Mouse (Mus musculus) heart, adult 2 months (tissue): ENCODE data around the gene Fpr1. TPM values are rescaled to one million over a fixed set of nuclear protein-coding genes. Genes with fewer than 3 reads are reported as not detected.
A peak's percentile ranks its signal among the peaks of the same experiment; 100 is the strongest.

Experiments
- DNase-seq, 2 experiments: peaks; one replicate each; pipeline ENCODE4 v3.0.0; 2021
- H3K27ac ChIP-seq: fragments of 200-600 bp; 2 replicates; pipeline ENCODE4 v1.8.1; 2022
- H3K27me3 ChIP-seq: fragments of 200-500 bp; 2 replicates; pipeline ENCODE4 v1.6.1; 2012; ENCODE audit warnings: mild to moderate bottlenecking, low read length, inconsistent platforms, mixed read lengths; ENCODE audit not compliant: control insufficient read depth, insufficient read depth
- H3K36me3 ChIP-seq: fragments of 200-500 bp; 2 replicates; pipeline ENCODE4 v1.6.1; 2012; ENCODE audit warnings: low read length, inconsistent platforms; ENCODE audit not compliant: control insufficient read depth, insufficient read depth
- H3K4me1 ChIP-seq: fragments of 200-500 bp; 2 replicates; pipeline ENCODE4 v1.6.1; 2011; ENCODE audit warnings: low read length; ENCODE audit not compliant: control insufficient read depth, insufficient read depth
- H3K4me3 ChIP-seq: fragments of 200-600 bp; 2 replicates; pipeline ENCODE4 v1.8.1; 2022
- H3K79me2 ChIP-seq: fragments of 200-500 bp; replicated peaks from 2 replicates; pipeline ENCODE4 v1.6.1; 2012; ENCODE audit warnings: mild to moderate bottlenecking, inconsistent platforms, low read length, moderate library complexity, mixed read lengths; ENCODE audit not compliant: control insufficient read depth, insufficient read depth
- H3K9ac ChIP-seq: fragments of 200-500 bp; 2 replicates; pipeline ENCODE4 v1.6.1; 2012; ENCODE audit warnings: low read depth, mild to moderate bottlenecking, control low read depth, inconsistent platforms, low read length, mixed read lengths
- CTCF ChIP-seq: fragments of 200-600 bp; IDR thresholded peaks from 2 replicates; pipeline ENCODE4 v1.8.1; 2022; ENCODE audit warnings: antibody characterized with exemption, mild to moderate bottlenecking, moderate library complexity
- EP300 ChIP-seq: fragments of 200-500 bp; IDR thresholded peaks from 2 replicates; pipeline ENCODE4 v1.6.1; 2011; ENCODE audit warnings: low read depth, low read length, control low read depth; ENCODE audit not compliant: insufficient read depth
- POLR2A ChIP-seq: fragments of 200-500 bp; IDR thresholded peaks from 2 replicates; pipeline ENCODE4 v1.6.1; 2011; ENCODE audit warnings: mild to moderate bottlenecking, low read depth, low read length, control low read depth; ENCODE audit not compliant: insufficient read depth
- WGBS: fragments of 180-500 bp; shearing (Covaris S2); methylation state at CpG from one replicate; pipeline ENCODE4 v1.1.7; 2018; 5-methylcytosine and 5-hydroxymethylcytosine counted together
- intact Hi-C: fragments of 180-260 bp; cut with DNase I; formaldehyde crosslinking; loops from one replicate; pipeline ENCODE4 v1.15.1; 2025
- polyA plus RNA-seq: library from polyadenylated mRNA; depleted of rRNA; stranded (reverse); fragments of >200 nt; gene quantifications from 2 replicates; pipeline ENCODE4 v1.2.3, GENCODE M21; 2012
- total RNA-seq, 2 experiments: library from RNA; stranded (reverse); gene quantifications; 2 replicates each; pipeline ENCODE4 v1.2.3; 2021

Fpr1 gene
- total and polyA plus RNA-seq, 3 experiments: 0.66 TPM; not detected in 2

DNA sequence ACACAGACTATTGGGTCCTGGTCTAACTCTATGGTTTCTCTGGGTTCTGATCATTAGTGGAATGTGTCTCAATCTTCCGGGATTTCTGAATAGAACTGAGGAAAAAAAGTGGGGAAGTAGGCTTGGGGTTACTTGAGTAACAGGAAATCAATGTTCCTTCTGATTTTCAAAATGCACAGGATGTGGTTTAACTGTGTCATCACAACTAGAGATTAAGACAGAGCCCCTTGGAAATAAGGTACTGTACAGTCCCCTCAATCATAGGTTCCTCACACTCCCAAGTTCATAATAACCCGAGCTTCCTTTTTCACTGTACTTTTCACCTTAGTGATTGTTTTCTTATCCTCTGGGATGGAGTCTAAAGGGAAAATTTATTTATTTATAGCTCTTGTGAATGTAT, 12.0 kb downstream of the Fpr1 start:
- Histone ChIP-seq H3K4me1 (no peaks in the 10 kb centered on the region), H3K36me3 (no peaks in the 10 kb centered on the region), H3K27ac (no peak overlapping the region), H3K27me3 (no peaks in the 10 kb centered on the region), H3K9ac (no peak overlapping the region), H3K4me3 (no peak overlapping the region), H3K79me2 (no peaks in the 10 kb centered on the region)
- intact Hi-C loops: no loop called here
- TF ChIP-seq EP300 (no peak), CTCF (no peak), POLR2A (no peak)
- WGBS: 60% methylated on average over 2 of the region's 2 CpGs
- no peak for DNase-seq

GRCm38 (mm10) chr17:17870892-17871550, 12.7 kb downstream of the Fpr1 start:
- no peaks in the 10 kb centered on the region for H3K27me3 ChIP-seq
- WGBS: 71% methylated on average over 2 of the region's 2 CpGs
- no peak for DNase-seq
- intact Hi-C loops: no loop called here
- no peak overlapping the region for H3K27ac ChIP-seq
- no peak for TF ChIP-seq EP300
- H3K79me2 ChIP-seq: no peaks in the 10 kb centered on the region
- H3K36me3 ChIP-seq: no peaks in the 10 kb centered on the region
- H3K9ac ChIP-seq: no peak overlapping the region
- H3K4me1 ChIP-seq: no peaks in the 10 kb centered on the region
- H3K4me3 ChIP-seq: no peak overlapping the region

- H3K36me3 ChIP-seq: no peaks in the 10 kb centered on the region
- H3K27ac ChIP-seq: no peak overlapping the region
- WGBS: 73% methylated on average over 11 of the region's 11 CpGs
- peak in 1 of 2 experiments; percentile 21 for DNase-seq
- H3K27me3 ChIP-seq: no peaks in the 10 kb centered on the region
- intact Hi-C loops: no loop called here
- no peak overlapping the region for H3K9ac ChIP-seq
- TF ChIP-seq EP300: no peak
- TF ChIP-seq POLR2A: no peak
- no peak for TF ChIP-seq CTCF
- H3K79me2 ChIP-seq: no peaks in the 10 kb centered on the region
- H3K4me1 ChIP-seq: no peaks in the 10 kb centered on the region
- no peak overlapping the region for H3K4me3 ChIP-seq
These were observed 16.8 kb downstream of the Fpr1 start for GRCm38 (mm10) chr17:17866801-17867469.

- no peaks in the 10 kb centered on the region for H3K4me1 ChIP-seq
- WGBS: 58% methylated on average over 2 of the region's 2 CpGs
- no peak overlapping the region for H3K4me3 ChIP-seq
- no peaks in the 10 kb centered on the region for H3K36me3 ChIP-seq
- TF ChIP-seq EP300: no peak
- no peak for TF ChIP-seq CTCF
- TF ChIP-seq POLR2A: no peak
- no peaks in the 10 kb centered on the region for H3K27me3 ChIP-seq
- intact Hi-C loops: no loop called here
- no peak overlapping the region for H3K27ac ChIP-seq
- no peak for DNase-seq
- H3K9ac ChIP-seq: no peak overlapping the region
- no peaks in the 10 kb centered on the region for H3K79me2 ChIP-seq
These were observed 18.6 kb downstream of the Fpr1 start for GRCm38 (mm10) chr17:17865168-17865567.

DNA sequence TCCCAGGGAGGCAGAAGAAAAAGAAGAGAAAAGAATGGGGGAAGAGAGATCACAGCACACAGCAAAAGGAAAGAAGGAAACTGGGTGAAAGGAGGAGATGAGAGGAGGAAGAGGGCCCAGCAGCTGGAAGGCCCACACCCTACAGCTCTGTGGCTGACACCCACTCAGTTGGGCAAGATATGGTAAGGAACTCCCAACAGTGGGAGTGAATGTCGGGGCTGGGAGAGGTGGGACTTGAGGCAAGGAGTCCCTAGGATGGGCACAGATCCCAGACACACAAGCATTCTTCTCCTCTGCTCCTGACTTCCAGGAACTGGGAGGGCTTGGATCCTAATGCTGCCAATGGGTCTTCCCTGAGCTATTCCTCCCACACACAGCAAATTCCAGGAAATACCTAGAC, 21.4 kb downstream of the Fpr1 start:
- DNase-seq: peak in 1 of 2 experiments; percentile 31
- H3K4me1 ChIP-seq: no peaks in the 10 kb centered on the region
- H3K36me3 ChIP-seq: no peaks in the 10 kb centered on the region
- TF ChIP-seq EP300 (no peak), POLR2A (no peak), CTCF (no peak)
- H3K27me3 ChIP-seq: no peaks in the 10 kb centered on the region
- 22% methylated on average over 1 of the region's 1 CpGs for WGBS
- H3K4me3 ChIP-seq: no peak overlapping the region
- H3K79me2 ChIP-seq: no peaks in the 10 kb centered on the region
- H3K9ac ChIP-seq: no peak overlapping the region
- intact Hi-C loops: no loop called here
- no peak overlapping the region for H3K27ac ChIP-seq

- no peak overlapping the region for H3K4me3 ChIP-seq
- no peak for TF ChIP-seq POLR2A
- TF ChIP-seq EP300: no peak
- TF ChIP-seq CTCF: no peak
- no peak for DNase-seq
- WGBS: 83% methylated on average over 3 of the region's 3 CpGs
- H3K9ac ChIP-seq: no peak overlapping the region
- H3K27me3 ChIP-seq: no peaks in the 10 kb centered on the region
- no peaks in the 10 kb centered on the region for H3K4me1 ChIP-seq
- H3K27ac ChIP-seq: no peak overlapping the region
- intact Hi-C loops: no loop called here
- no peaks in the 10 kb centered on the region for H3K36me3 ChIP-seq
- no peaks in the 10 kb centered on the region for H3K79me2 ChIP-seq
These were observed 23.6 kb downstream of the Fpr1 start for GRCm38 (mm10) chr17:17860110-17860509.
